Mouse (Mus musculus): Measurements from ENCODE around the gene Ly6g6c.

Gene Ly6g6c

DNA sequence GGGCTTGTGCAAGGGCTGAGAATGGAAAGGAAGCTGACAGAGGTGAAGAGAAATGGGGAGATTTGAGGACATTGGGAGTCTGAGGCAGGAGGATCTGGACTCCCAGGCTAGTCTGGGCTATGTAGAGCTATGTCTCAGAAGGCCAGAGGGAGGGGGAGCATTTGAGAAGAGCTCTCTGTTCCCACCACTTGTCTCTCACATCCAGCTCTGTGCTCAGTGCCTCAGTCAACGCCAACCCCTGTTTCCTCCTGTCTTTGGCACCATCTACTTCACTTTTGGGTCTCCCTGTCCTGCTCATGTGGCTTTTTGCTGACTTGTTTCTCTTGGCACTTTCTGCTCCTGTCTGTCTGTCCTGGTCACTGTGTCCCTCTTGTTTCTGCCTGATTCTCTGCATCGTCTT, 12.1 kb downstream of the Ly6g6c start:
- in situ Hi-C loops (cut with MboI; ENCODE audit: unreplicated experiment in 2 of 2): loop anchor here in 1 of 2 experiments (25.0 kb wide), 1 partner anchor 215 kb away; the partner anchor contains the start of genes Cfb, Nelfe and Skiv2l

DNA sequence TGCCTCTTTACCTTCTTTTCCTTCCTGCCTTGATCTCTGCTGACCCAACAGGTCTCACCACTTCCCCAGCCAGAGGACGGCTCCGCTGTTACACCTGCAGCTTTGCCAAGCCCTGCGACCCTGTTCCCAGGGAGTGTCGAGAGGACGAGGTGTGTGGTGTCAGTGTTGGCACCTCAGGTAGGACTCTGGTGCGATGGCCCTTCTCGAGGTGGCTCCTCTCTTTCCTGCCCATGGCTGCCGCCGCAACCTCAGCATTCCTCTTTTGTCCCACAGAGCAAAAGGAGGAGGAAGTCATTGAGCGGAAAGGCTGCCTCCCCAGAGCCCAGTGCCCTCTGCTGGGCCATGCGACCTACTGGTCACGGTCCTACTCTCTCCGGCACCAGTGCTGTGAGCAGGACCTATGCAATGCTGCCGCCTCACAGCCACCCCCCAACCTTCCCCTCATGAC, 12.6 kb downstream of the Ly6g6c start, which contains the start of gene Ly6g6d:
Ly6g6d (minus strand) TSS at position 280 of the 448 bp plus-strand sequence.
- in situ Hi-C loops (cut with MboI; ENCODE audit: unreplicated experiment in 2 of 2): loop anchor here in 1 of 2 experiments (25.0 kb wide), 1 partner anchor 216 kb away; the partner anchor contains the start of genes Cfb, Nelfe and Skiv2l

DNA sequence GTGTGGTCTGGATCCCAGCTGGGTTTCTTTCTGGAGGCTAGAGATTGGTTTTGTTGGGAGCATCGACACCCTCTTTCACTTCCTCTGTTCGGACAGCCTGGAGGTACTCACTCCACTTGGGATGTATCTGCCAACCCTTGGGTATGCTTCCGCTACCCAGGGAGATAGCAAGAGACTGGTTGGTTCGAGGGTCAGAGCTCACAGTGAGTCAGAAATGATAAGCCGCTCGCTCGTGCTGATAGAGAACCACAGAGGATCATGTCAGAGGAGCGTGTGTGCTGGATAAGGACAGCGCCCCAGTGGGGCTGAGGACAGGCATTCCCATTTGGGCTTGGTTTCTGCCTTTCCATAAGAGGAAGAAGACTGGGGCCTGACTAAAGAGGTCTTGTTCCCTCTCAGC, 14.6 kb downstream of the Ly6g6c start:
- in situ Hi-C loops (cut with MboI; ENCODE audit: unreplicated experiment in 2 of 2): loop anchor here in 1 of 2 experiments (25.0 kb wide), 1 partner anchor 217 kb away; the partner anchor contains the start of genes Cfb, Nelfe and Skiv2l

DNA sequence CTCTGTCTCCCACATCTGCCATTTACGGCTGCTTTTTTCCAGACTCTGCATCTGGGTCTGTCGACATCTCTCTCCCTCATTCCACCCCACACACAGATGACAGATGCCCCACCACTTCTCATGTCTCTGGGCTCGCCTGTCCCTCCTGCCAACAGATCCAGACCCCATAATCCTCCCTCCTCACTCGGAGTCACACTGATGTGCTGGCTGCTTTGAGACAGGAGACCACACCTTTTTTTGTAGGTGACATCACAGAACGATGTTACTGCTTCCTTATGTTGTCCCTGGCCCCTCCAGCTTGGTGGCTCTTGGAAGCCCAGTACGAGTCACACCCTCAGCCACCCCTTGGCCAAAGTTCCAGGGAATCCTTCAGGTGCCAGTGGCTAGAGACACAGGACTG, 15.1 kb downstream of the Ly6g6c start:
- in situ Hi-C loops (cut with MboI; ENCODE audit: unreplicated experiment in 2 of 2): loop anchor here in 1 of 2 experiments (25.0 kb wide), 1 partner anchor 218 kb away; the partner anchor contains the start of genes Cfb, Nelfe and Skiv2l

DNA sequence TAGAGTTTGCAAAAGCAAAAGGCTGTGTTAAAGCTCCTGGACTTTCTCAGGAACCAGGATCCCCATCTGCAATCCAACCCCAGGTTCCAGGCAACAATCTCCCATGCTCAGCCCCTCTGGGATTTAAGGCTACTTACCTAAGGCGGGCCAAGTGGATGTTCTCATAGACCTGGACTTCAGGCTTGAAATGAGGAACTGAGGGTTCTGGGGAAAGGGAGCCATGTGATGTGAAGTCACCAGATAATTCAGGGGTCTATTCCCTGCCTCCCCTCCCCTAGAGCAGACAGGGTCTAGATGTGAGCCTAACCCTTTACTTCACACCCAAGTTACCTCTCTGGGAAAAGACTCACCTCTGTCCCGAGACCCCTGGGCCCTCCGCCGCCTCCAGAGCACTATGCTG, 15.5 kb downstream of the Ly6g6c start:
- in situ Hi-C loops (cut with MboI; ENCODE audit: unreplicated experiment in 2 of 2): loop anchor here in 1 of 2 experiments (25.0 kb wide), 1 partner anchor 218 kb away; the partner anchor contains the start of genes Cfb, Nelfe and Skiv2l

DNA sequence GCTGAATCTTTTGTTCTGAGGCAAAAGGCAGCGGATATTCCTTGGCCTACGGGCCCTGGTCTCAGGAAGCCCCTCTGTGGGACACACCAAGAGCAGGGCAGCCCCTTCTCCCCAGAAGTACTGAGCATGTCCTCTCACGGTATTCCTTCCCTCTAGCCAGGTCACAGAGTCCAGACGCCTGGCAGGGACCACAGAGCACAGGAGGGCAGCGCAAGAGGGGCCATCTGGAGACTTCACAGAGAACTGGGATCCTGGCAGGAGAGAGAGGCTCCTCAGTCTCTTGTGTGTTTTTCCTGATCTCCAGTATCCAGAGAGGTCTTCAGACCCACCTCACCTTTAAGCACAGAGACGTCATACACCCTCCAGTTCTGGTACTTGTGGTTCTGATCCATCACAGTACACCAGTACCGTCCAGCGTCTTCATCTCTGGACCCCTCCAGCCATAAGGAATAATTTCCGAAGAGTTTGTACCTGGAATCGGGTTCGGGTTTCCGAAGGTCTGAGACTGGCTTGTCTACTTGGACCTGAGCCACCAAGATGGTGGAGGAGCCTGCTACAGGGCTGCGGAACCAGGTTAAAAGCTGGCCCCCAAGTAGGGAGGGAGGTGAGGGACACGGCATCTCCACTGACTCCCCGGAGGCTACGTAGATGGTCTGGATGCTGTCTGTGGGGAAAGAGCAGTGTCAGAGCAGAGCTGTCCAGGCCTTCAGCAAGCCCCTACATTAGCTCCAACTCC, 17.8 kb downstream of the Ly6g6c start:
- in situ Hi-C loops (cut with MboI; ENCODE audit: unreplicated experiment in 2 of 2): loop anchor here in 1 of 2 experiments (25.0 kb wide), 1 partner anchor 221 kb away; the partner anchor contains the start of genes Cfb, Nelfe and Skiv2l

DNA sequence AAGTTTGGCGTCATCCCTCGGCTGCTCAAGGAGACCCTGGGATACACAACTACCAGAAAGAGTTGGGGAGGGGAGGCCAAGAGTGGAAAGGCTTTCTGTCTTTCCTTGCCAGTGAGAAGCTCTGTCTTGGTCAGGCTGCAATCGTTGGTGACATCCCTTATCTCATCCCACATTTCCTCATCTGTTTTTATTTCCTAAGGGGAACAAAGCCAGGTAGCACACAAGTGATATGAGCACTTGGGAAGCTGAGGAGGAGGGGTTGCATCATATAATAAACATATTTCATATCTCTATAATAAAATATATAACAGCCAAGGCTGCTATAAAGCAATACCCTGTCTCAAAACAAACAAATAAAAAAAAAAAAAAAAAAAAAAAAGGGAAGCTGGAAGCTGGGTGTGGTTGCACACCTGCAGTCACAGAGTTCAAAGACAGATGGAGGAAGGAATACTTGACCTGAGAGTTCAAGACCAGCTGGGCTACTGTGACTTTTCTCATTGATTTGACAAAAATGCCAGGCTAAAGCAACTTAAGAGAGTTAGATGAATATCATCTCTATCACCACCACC, 18.8 kb downstream of the Ly6g6c start:
- in situ Hi-C loops (cut with MboI; ENCODE audit: unreplicated experiment in 2 of 2): loop anchor here in 1 of 2 experiments (25.0 kb wide), 1 partner anchor 222 kb away; the partner anchor contains the start of genes Cfb, Nelfe and Skiv2l

DNA sequence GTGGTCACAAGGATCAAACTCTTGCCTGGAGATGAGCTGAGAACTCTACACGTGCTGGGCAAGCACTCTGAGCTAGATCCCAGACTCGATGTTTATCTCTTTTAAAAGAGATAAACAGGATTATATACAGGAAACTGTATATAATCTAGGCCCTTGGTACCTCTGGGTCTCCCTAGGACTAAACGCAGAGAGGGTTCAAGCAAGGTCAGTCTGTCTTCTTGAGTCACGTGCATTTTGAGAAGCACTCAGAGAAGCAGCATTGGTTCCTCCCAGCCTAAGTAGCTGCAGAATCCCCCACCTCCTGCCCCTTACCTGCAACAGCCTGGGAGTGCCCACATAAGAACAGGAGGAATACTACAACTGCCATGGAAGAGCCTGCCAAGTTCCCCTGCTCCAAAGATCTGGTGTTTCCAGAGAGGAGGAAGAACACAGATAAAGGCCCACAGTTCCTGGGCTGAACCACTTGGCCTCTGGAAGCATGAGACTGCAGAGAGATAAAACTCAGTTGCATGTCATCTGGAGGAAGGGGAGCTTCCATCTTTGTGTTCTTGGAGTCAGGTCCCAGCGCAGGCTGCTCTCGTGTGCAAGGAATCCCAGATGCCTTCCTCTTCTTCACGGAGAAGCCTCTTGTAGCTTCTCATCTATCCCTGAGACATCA, 20.1 kb downstream of the Ly6g6c start, which contains the start of gene Ly6g6f:
Ly6g6f (minus strand) TSS at position 403 of the 658 bp plus-strand sequence.
- in situ Hi-C loops (cut with MboI; ENCODE audit: unreplicated experiment in 2 of 2): loop anchor here in 1 of 2 experiments (25.0 kb wide), 1 partner anchor 223 kb away; the partner anchor contains the start of genes Cfb, Nelfe and Skiv2l

DNA sequence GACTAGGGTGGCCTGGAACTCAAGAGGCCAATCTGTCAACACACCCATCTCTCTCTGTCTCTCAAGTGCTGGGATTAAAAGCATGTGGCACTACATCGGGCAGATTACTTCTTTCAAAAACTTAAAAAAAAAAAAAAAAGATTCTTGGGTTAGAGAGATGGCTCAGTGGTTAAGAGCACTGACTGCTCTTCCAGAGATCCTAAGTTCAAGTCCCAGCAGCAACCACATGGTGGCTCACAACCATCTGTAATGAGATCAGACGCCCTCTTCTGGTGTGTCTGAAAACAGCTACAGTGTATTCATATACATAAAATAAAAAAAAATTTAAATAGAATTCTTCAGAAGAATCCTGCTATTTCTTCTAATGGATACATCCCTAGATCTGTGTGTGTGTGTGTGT, 23.0 kb downstream of the Ly6g6c start:
- in situ Hi-C loops (cut with MboI; ENCODE audit: unreplicated experiment in 2 of 2): loop anchor here in 1 of 2 experiments (25.0 kb wide), 1 partner anchor 226 kb away; the partner anchor contains the start of genes Cfb, Nelfe and Skiv2l

DNA sequence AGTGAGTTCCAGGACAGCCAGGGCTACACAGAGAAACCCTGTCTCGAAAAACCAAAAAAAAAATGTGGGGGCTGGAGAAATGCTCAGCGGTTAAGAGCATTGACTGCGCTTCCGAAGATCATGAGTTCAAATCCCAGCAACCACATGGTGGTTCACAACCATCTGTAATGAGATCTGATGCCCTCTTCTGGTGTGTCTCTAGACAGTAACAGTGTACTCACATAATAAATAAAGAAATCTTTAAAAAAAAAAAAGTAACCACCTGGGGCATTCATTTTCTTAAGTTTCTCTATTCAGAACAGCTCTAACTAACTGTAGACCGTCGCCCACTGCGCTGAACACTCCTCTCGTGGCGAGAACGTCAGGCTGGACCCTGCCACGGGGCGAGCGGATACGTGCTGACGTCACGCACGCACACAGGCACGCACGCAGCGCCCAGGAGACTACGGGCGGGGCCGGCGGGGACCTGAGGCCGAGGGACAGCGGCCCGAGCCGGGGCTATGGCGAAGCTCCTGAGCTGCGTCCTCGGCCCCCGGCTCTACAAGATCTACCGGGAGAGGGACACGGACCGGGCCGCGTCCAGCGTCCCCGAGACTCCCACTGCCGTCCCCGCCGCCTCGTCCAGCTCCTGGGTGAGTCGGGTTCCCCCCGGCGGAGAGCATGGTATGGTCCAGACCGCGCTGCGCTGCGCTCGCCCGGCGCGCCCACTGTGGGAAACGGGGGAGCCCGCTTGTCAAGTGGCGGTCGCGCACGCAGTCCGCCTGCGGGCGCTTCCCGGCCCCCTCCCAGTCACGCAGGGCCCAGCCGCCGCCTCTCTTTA, 23.8 kb downstream of the Ly6g6c start, which contains the start of gene Abhd16a:
Abhd16a (plus strand) TSS at position 439 of the 820 bp plus-strand sequence.
- in situ Hi-C loops (cut with MboI; ENCODE audit: unreplicated experiment in 2 of 2): loop anchor here in 1 of 2 experiments (25.0 kb wide), 1 partner anchor 227 kb away; the partner anchor contains the start of genes Cfb, Nelfe and Skiv2l

DNA sequence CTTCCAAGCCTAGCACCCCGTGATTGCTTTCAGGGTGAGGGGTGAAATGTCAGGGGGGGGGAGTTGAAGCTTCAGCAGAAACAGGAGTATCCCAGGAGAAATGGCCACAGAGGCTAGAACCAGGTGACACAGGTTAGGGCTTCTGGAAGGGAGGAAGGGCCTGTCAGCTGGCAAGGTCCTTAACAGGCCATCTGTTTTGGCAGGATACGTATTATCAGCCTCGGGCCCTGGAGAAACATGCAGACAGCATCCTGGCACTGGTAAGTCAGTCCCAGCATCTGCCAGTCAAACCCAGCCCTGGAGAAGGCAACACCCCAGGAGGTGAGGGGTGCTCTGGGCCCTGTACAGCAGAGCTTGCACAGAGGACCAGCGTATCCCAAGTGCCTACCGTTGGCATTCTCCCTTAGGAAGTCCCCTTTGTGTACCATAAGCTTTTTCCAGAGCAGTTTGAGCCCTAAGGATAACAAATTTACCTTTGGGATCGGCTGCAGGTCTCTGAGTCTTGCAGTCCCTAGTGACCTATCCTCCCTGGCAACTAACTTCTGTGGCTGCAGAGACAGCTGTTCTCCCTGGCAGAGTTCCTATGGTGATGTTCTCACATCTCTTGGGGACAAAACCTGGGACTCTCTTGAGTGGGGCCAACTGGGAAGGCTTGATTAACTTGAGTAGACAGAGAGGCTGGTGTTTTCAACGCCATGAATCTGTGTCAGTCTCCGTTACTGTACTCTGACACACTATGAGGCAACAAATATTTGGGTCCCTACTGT, 25.2 kb downstream of the Ly6g6c start:
- in situ Hi-C loops (cut with MboI; ENCODE audit: unreplicated experiment in 2 of 2): loop anchor here in 1 of 2 experiments (25.0 kb wide), 1 partner anchor 228 kb away; the partner anchor contains the start of genes Cfb, Nelfe and Skiv2l

DNA sequence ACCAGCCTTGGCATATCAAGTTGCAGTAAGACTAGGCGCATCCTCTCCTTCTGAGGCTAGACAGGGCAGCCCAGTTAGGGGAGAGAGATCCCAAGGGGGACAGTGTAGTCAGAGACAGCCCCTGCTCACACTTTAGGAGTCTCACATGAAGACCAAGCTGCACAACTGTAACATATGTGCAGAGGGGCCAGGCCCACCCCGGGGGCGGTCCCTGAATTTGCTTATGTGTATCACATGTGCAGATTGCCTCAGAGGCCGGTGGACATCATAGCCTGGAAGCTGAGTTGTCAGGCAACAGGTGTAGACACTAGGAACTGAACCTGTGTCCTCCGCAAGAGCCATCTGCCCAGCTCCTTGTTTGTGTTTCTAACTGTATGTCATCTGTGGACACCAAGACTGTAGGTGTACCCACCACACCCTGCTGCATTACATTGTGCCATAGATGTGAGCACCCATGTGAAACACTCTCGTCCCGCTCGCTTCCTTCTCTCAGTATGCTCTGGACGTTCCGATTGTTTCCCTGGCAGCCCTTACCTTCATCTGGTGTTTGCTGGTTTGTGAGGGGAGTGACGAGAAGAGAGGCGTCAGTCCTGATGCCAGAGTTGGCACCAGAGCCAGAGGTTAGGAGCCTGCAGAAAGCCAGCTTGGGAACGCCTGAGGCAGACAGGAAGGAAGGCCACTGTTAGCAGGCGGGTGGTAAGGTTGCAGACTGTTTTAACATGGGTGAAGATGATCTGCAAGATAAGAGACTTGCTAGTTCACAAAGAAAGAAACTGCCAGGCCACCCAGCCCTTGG, 27.4 kb downstream of the Ly6g6c start:
- in situ Hi-C loops (cut with MboI; ENCODE audit: unreplicated experiment in 2 of 2): loop anchor here in 1 of 2 experiments (25.0 kb wide), 1 partner anchor 230 kb away; the partner anchor contains the start of genes Cfb, Nelfe and Skiv2l

DNA sequence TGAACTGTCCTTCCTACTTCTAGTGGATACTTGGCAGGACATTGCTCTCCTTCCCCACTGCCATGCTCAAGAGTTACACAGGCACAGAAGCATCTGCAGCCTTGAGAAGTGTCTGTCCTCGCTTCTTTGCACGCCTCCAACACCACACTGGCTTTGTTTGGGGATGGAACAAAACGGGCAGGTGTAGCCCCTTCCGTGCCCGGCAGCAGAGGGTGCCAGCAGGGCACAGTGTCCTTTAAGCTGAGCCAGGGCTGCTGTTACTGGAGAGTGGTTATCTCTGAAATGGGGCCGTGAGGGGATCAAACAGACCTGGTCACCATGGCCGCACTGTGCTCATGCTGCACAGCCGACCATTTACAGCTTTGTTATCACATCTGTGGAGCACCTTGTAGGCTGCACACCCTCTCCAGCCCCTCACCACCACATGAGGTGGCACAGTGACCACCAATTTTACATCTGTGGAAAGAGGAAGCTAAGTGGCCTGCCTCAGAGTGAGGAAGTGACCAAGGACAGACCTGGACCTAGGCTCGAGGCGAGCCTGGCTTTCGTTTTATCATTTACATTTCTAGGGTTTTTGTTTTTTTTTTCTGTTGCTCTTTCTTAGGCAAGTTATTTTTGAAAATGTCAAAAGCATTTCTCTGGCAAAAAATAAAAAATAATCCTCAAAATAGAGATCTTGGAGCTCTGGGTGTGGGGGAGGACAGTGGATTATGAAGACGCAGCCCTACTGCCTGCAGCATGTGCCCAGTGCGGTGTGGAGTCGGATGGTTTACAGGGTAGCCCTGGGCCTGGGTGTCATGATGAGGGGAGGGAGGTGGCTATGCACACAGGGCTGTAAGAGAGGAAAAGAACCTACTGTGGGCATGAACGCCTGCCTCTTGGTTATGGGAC, 29.5 kb downstream of the Ly6g6c start:
- in situ Hi-C loops (cut with MboI; ENCODE audit: unreplicated experiment in 2 of 2): loop anchor here in 1 of 2 experiments (25.0 kb wide), 1 partner anchor 232 kb away; the partner anchor contains the start of genes Cfb, Nelfe and Skiv2l

DNA sequence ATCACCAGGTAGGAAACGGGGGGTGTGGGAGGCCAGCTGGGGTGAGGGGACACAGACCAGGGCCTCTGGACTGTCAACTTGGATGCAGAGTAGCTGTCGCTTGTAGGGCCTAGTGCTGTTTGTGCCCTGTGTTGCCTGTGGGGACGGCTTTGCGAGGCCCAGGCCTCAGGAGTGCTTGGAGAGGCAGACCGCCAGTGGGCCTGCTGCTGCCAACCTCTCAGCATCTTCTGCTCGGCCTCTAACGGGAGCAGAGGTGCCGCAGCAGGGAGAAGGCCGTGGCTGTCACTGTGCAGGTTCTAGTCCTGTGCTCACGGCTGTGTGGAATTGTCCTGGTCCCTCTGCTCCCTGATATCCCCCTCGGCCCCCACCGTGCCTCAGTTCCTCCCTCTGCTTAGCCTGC, 31.4 kb downstream of the Ly6g6c start:
- in situ Hi-C loops (cut with MboI; ENCODE audit: unreplicated experiment in 2 of 2): loop anchor here in 1 of 2 experiments (25.0 kb wide), 1 partner anchor 234 kb away; the partner anchor contains the start of genes Cfb, Nelfe and Skiv2l

DNA sequence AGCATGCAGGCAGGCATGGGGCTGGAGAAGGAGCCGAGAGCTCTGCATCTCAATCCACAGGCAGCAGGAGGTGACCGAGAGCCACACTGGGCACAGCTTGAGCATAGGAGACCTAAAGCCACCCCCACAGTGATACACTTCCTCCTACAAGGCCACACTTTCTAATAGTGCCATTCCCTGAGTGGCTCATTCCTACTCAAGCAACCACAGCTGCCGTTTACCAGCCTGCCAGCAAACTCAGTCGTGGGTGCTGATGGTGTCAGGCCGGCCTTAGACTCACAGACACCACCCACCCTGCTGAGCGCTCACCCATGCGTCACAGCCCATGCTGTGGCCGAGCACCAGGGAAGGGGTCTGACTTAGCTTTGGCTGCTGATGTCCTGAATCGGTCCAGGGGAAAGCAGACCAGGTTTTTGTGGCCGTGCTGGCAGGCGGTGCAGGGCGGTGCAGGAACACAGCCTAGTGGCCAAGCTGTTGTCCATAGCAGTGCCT, 32.0 kb downstream of the Ly6g6c start:
- in situ Hi-C loops (cut with MboI; ENCODE audit: unreplicated experiment in 2 of 2): loop anchor here in 1 of 2 experiments (25.0 kb wide), 1 partner anchor 235 kb away; the partner anchor contains the start of genes Cfb, Nelfe and Skiv2l

DNA sequence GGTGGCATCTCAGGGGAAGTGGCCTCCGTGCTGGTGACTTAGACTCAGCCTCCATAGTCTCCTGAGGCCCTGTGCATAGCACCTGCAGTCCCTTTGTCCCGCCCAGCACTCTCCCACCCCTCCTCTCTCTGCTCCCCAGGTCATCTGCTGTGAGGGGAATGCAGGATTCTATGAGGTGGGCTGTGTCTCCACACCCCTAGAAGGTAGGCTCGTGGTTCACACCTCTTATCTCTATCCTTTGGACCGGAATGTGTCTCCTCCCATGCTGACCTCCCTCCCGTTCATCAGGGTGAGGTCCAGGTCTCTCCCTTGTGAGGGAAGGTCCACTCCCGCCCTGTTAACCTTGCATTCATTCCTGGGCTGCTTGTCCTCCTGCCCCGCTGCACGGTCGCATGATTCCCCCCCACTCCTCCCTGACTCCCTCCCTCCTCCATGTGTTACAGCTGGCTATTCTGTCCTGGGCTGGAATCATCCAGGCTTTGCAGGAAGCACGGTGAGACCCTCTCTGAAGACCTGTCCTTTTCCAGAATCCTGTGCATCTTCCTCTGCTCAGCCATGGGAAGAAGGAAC, 35.1 kb downstream of the Ly6g6c start:
- in situ Hi-C loops (cut with MboI; ENCODE audit: unreplicated experiment in 2 of 2): loop anchor here in 1 of 2 experiments (10.0 kb wide), 1 partner anchor 75 kb away; the partner anchor contains the start of gene Sapcd1

All from v-Abl transformed pro-B cells (cell line).